ENCODE assay signal across 8 mouse cellular contexts in genomic region chr7:28393272-28393951, GRCm38 (mm10). TPM values are rescaled to one million over a fixed set of nuclear protein-coding genes. Genes with fewer than 3 reads are reported as not detected.
DNase-seq lines count a peak whose midpoint lies in the region; ATAC-seq and TF ChIP-seq lines count a peak whose summit lies in the region.

No protein-coding gene starts in this region.

- H3K27ac ChIP-seq in layer of hippocampus, adult 2 months, result peak overlapping the region; percentile 89
- H3K27ac ChIP-seq in bone marrow macrophage, adult 2 months (ENCODE audit: insufficient read depth, low read depth, low read length), result peak overlapping the region; percentile 50
- peak overlapping the region; percentile 86 for H3K27ac ChIP-seq in hindbrain, embryonic 12.5 days
- H3K27ac ChIP-seq in midbrain, embryonic 13.5 days, result peak overlapping the region; percentile 70

- peak overlapping the region; percentile 76 for H3K9ac ChIP-seq in hindbrain, embryonic 12.5 days
- peak overlapping the region; percentile 93 for H3K9ac ChIP-seq in midbrain, embryonic 13.5 days (replicated peaks)

- DNase-seq in layer of hippocampus, adult 2 months (ENCODE audit: low spot score in 2 of 2), result no peak
- no peak for DNase-seq in layer of hippocampus, adult 8-10 months (ENCODE audit: low spot score in 2 of 2)
- no peak for DNase-seq in frontal cortex, postnatal 10 days (ENCODE audit: low spot score in 2 of 2)
- no peak for DNase-seq in frontal cortex, postnatal 25 days (ENCODE audit: low spot score in 2 of 2)

- no peaks in the 10 kb centered on the region for H3K9me3 ChIP-seq in hindbrain, embryonic 12.5 days (replicated peaks)
- H3K9me3 ChIP-seq in midbrain, embryonic 13.5 days, result no peaks in the 10 kb centered on the region

- H3K4me3 ChIP-seq in layer of hippocampus, adult 2 months, result peak overlapping the region; percentile 75
- H3K4me3 ChIP-seq in bone marrow macrophage, adult 2 months (ENCODE audit: insufficient read depth, low read length), result peak overlapping the region; percentile 83
- H3K4me3 ChIP-seq in hindbrain, embryonic 12.5 days, result peak overlapping the region; percentile 91
- peak overlapping the region; percentile 83 for H3K4me3 ChIP-seq in midbrain, embryonic 13.5 days (replicated peaks)

- H3K4me2 ChIP-seq in hindbrain, embryonic 12.5 days (replicated peaks), result peak overlapping the region; percentile 99
- peak overlapping the region; percentile 98 for H3K4me2 ChIP-seq in midbrain, embryonic 13.5 days (replicated peaks)

- no peak for TF ChIP-seq POLR2A in bone marrow macrophage, adult 2 months (IDR thresholded peaks at IDR 0.05; ENCODE audit: borderline replicate concordance, low read depth, low read length)

- no peaks in the 10 kb centered on the region for H3K27me3 ChIP-seq in hindbrain, embryonic 12.5 days
- H3K27me3 ChIP-seq in midbrain, embryonic 13.5 days, result no peaks in the 10 kb centered on the region

- peaks cover 54% of the 10 kb centered on the region for H3K36me3 ChIP-seq in hindbrain, embryonic 12.5 days
- H3K36me3 ChIP-seq in midbrain, embryonic 13.5 days, result peaks cover 59% of the 10 kb centered on the region

- WGBS in hindbrain, embryonic 12.5 days, result 6% methylated on average over 22 of the region's 22 CpGs
- 6% methylated on average over 22 of the region's 22 CpGs for WGBS in midbrain, embryonic 13.5 days

- no peak; the same call in 1 of the 2 replicates for ATAC-seq in hindbrain, embryonic 12.5 days (ENCODE audit: low FRiP score)
- no peak for ATAC-seq in midbrain, embryonic 13.5 days
- no peak for ATAC-seq in megakaryocyte-erythroid progenitor cell, adult 5-6 weeks (replicated peaks; ENCODE audit: low FRiP score, low TSS enrichment, poor library complexity, severe bottlenecking)

- H3K4me1 ChIP-seq in bone marrow macrophage, adult 2 months (ENCODE audit: control insufficient read depth, insufficient read depth, low read length), result peaks cover 10% of the 10 kb centered on the region
- H3K4me1 ChIP-seq in hindbrain, embryonic 12.5 days, result peaks cover 18% of the 10 kb centered on the region
- H3K4me1 ChIP-seq in midbrain, embryonic 13.5 days (replicated peaks), result peaks cover 20% of the 10 kb centered on the region

- no peak for TF ChIP-seq CTCF in layer of hippocampus, adult 2 months (conservative IDR thresholded peaks at IDR 0.05)
- no peak for TF ChIP-seq CTCF in bone marrow macrophage, adult 2 months (IDR thresholded peaks at IDR 0.05; ENCODE audit: low read depth, low read length)

RNA-seq across cellular contexts. Expression of gene Paf1, which starts 0.7 kb away (rescaled TPM):
- 10 to 100 TPM; 68.4 to 79.0 TPM for total RNA-seq in layer of hippocampus, adult 2 months (2021)
- 10 to 100 TPM; 72.9 to 77.5 (median 75.4) TPM for total RNA-seq in layer of hippocampus, adult 8-10 months (2022)
- polyA plus RNA-seq in bone marrow macrophage, adult 2 months (2012; ENCODE audit: insufficient read depth, insufficient read length, missing spikeins), result 102 and 123 TPM in 2 replicates
- polyA plus RNA-seq in hindbrain, embryonic 12.5 days (2016; fragmentation: Nextera tagmentation; extraction: Ambion mirVana), result 83.9 and 85.9 TPM in 2 replicates
- 97.9 and 99.2 TPM in 2 replicates for polyA plus RNA-seq in midbrain, embryonic 13.5 days (2015; fragmentation: Nextera tagmentation; extraction: Ambion mirVana)
- 65.0 and 84.6 TPM in 2 replicates for total RNA-seq in megakaryocyte-erythroid progenitor cell, adult 5-6 weeks (2014; fragmentation: Nextera tagmentation)
- 129 and 149 TPM in 2 replicates for total RNA-seq in megakaryocyte-erythroid progenitor cell, adult 5-6 weeks (2017)

RNA-seq across cellular contexts. Expression of gene Med29, which starts 0.9 kb away (rescaled TPM):
- total RNA-seq in layer of hippocampus, adult 2 months (2021), result 10 to 100 TPM; 17.7 to 18.7 TPM
- total RNA-seq in layer of hippocampus, adult 8-10 months (2022), result 10 to 100 TPM; 16.0 to 20.2 (median 17.1) TPM
- polyA plus RNA-seq in bone marrow macrophage, adult 2 months (2012; ENCODE audit: insufficient read depth, insufficient read length, missing spikeins), result 12.5 and 13.9 TPM in 2 replicates
- polyA plus RNA-seq in hindbrain, embryonic 12.5 days (2016; fragmentation: Nextera tagmentation; extraction: Ambion mirVana), result 39.6 and 42.2 TPM in 2 replicates
- 43.4 and 49.5 TPM in 2 replicates for polyA plus RNA-seq in midbrain, embryonic 13.5 days (2015; fragmentation: Nextera tagmentation; extraction: Ambion mirVana)
- total RNA-seq in megakaryocyte-erythroid progenitor cell, adult 5-6 weeks (2014; fragmentation: Nextera tagmentation), result 22.3 and 28.9 TPM in 2 replicates
- total RNA-seq in megakaryocyte-erythroid progenitor cell, adult 5-6 weeks (2017), result 9.9 and 16.0 TPM in 2 replicates

RNA-seq across cellular contexts. Expression of gene Zfp36, which starts 13.4 kb away (rescaled TPM):
- 1 to 10 TPM; 2.0 to 3.2 TPM for total RNA-seq in layer of hippocampus, adult 2 months (2021)
- 1 to 10 TPM; 1.8 to 7.9 (median 5.0) TPM for total RNA-seq in layer of hippocampus, adult 8-10 months (2022)
- polyA plus RNA-seq in bone marrow macrophage, adult 2 months (2012; ENCODE audit: insufficient read depth, insufficient read length, missing spikeins), result 110 and 119 TPM in 2 replicates
- polyA plus RNA-seq in hindbrain, embryonic 12.5 days (2016; fragmentation: Nextera tagmentation; extraction: Ambion mirVana), result 6.3 and 7.3 TPM in 2 replicates
- 3.1 and 4.2 TPM in 2 replicates for polyA plus RNA-seq in midbrain, embryonic 13.5 days (2015; fragmentation: Nextera tagmentation; extraction: Ambion mirVana)
- total RNA-seq in megakaryocyte-erythroid progenitor cell, adult 5-6 weeks (2014; fragmentation: Nextera tagmentation), result 13.4 and 15.3 TPM in 2 replicates
- total RNA-seq in megakaryocyte-erythroid progenitor cell, adult 5-6 weeks (2017), result 26.9 and 33.7 TPM in 2 replicates

RNA-seq across cellular contexts. Expression of gene Plekhg2, which starts 21.0 kb away (rescaled TPM):
- 1 to 10 TPM; 5.9 to 6.8 TPM for total RNA-seq in layer of hippocampus, adult 2 months (2021)
- total RNA-seq in layer of hippocampus, adult 8-10 months (2022), result 1 to 10 TPM; 5.8 to 7.8 (median 6.5) TPM
- 11.4 and 14.6 TPM in 2 replicates for polyA plus RNA-seq in bone marrow macrophage, adult 2 months (2012; ENCODE audit: insufficient read depth, insufficient read length, missing spikeins)
- polyA plus RNA-seq in hindbrain, embryonic 12.5 days (2016; fragmentation: Nextera tagmentation; extraction: Ambion mirVana), result 71.7 and 74.9 TPM in 2 replicates
- 34.5 and 37.6 TPM in 2 replicates for polyA plus RNA-seq in midbrain, embryonic 13.5 days (2015; fragmentation: Nextera tagmentation; extraction: Ambion mirVana)
- 4.1 and 7.7 TPM in 2 replicates for total RNA-seq in megakaryocyte-erythroid progenitor cell, adult 5-6 weeks (2014; fragmentation: Nextera tagmentation)
- 0.19 and 2.3 TPM in 2 replicates for total RNA-seq in megakaryocyte-erythroid progenitor cell, adult 5-6 weeks (2017)

RNA-seq across cellular contexts. Expression of gene Rps16, which starts 43.0 kb away (rescaled TPM):
- total RNA-seq in layer of hippocampus, adult 2 months (2021), result 100 to 1,000 TPM; 490 to 496 TPM
- 100 to 1,000 TPM; 531 to 646 (median 582) TPM for total RNA-seq in layer of hippocampus, adult 8-10 months (2022)
- 801 and 823 TPM in 2 replicates for polyA plus RNA-seq in bone marrow macrophage, adult 2 months (2012; ENCODE audit: insufficient read depth, insufficient read length, missing spikeins)
- 514 and 573 TPM in 2 replicates for polyA plus RNA-seq in hindbrain, embryonic 12.5 days (2016; fragmentation: Nextera tagmentation; extraction: Ambion mirVana)
- 531 and 537 TPM in 2 replicates for polyA plus RNA-seq in midbrain, embryonic 13.5 days (2015; fragmentation: Nextera tagmentation; extraction: Ambion mirVana)
- 3,991 and 4,625 TPM in 2 replicates for total RNA-seq in megakaryocyte-erythroid progenitor cell, adult 5-6 weeks (2014; fragmentation: Nextera tagmentation)
- 881 and 1,091 TPM in 2 replicates for total RNA-seq in megakaryocyte-erythroid progenitor cell, adult 5-6 weeks (2017)
